Mouse (Mus musculus) left cerebral cortex, adult 2 months (tissue): ENCODE results near the gene G530012D18Rik. TPM values are rescaled to one million over a fixed set of nuclear protein-coding genes. Genes with fewer than 3 reads are reported as not detected.
"Not testable (repeated sequence)": the region's sequence is repeated elsewhere in the genome, so short reads cannot be mapped to it uniquely, and the experiment has no call there.

Experiments used
- DNase-seq, 2 experiments: peaks; one replicate each; pipeline ENCODE4 v3.0.0; 2021 to 2022; ENCODE audit warnings: low spot score in 2 of 2, mixed read lengths in 1 of 2; ENCODE audit errors: extremely low spot score in 1 of 2
- H3K27ac ChIP-seq: fragments of 200-600 bp; 2 replicates; pipeline ENCODE4 v1.8.1; 2022
- H3K4me3 ChIP-seq: fragments of 200-600 bp; 2 replicates; pipeline ENCODE4 v1.8.1; 2022
- intact Hi-C: fragments of 180-260 bp; cut with DNase I; formaldehyde crosslinking; loops from one replicate; pipeline ENCODE4 v1.15.1; 2025
- total RNA-seq, 2 experiments: library from RNA; stranded (reverse); gene quantifications; 2 replicates each; pipeline ENCODE4 v1.2.3; 2021

Gene G530012D18Rik
- total RNA-seq, 2 experiments from 2014 or later: not detected

GRCm38 (mm10) chr1:85600078-85600477 lies 24.6 kb downstream of the G530012D18Rik start, which contains the start of gene Sp140:
TSS of gene Sp140 (plus strand) at chr1:85600378.
- intact Hi-C loops, H3K27ac ChIP-seq, H3K4me3 ChIP-seq, DNase-seq: not testable (repeated sequence)

- DNase-seq, H3K27ac ChIP-seq, H3K4me3 ChIP-seq, intact Hi-C loops: not testable (repeated sequence)
Measured at GRCm38 (mm10) chr1:85600794-85601193, 25.3 kb downstream of the G530012D18Rik start.

- intact Hi-C loops, H3K27ac ChIP-seq, H3K4me3 ChIP-seq, DNase-seq: not testable (repeated sequence)
Measured at GRCm38 (mm10) chr1:85604341-85604740, 28.9 kb downstream of the G530012D18Rik start.

- DNase-seq, H3K4me3 ChIP-seq, intact Hi-C loops, H3K27ac ChIP-seq: not testable (repeated sequence)
Measured at GRCm38 (mm10) chr1:85608361-85608760, 32.9 kb downstream of the G530012D18Rik start.

- intact Hi-C loops, H3K4me3 ChIP-seq, DNase-seq, H3K27ac ChIP-seq: not testable (repeated sequence)
Measured at GRCm38 (mm10) chr1:85610581-85610980, 35.1 kb downstream of the G530012D18Rik start.

GRCm38 (mm10) chr1:85615096-85615495 lies 39.6 kb downstream of the G530012D18Rik start:
- H3K4me3 ChIP-seq, DNase-seq, intact Hi-C loops, H3K27ac ChIP-seq: not testable (repeated sequence)

GRCm38 (mm10) chr1:85615819-85616218 lies 40.3 kb downstream of the G530012D18Rik start:
- H3K27ac ChIP-seq, intact Hi-C loops, DNase-seq, H3K4me3 ChIP-seq: not testable (repeated sequence)

GRCm38 (mm10) chr1:85617161-85617560 lies 41.7 kb downstream of the G530012D18Rik start:
- DNase-seq, H3K4me3 ChIP-seq, intact Hi-C loops, H3K27ac ChIP-seq: not testable (repeated sequence)

GRCm38 (mm10) chr1:85618689-85619088 lies 43.2 kb downstream of the G530012D18Rik start:
- not testable (repeated sequence) for H3K4me3 ChIP-seq

More at GRCm38 (mm10) chr1:85618689-85619088, 43.2 kb downstream of the G530012D18Rik start:
- DNase-seq, intact Hi-C loops, H3K27ac ChIP-seq: not testable (repeated sequence)

Other genes starting within 250 kb of the G530012D18Rik start
- gene Sp110, start 23.1 kb downstream of the G530012D18Rik start, total RNA-seq: 1 to 10 TPM in 1 of 2 experiments, under 1 TPM in 1; 0.70 to 1.7 TPM
- gene Sp140, start 24.7 kb downstream of the G530012D18Rik start, total RNA-seq: under 1 TPM; 0.47 to 0.93 TPM
- 1 to 10 TPM; 2.6 to 3.0 TPM for gene Sp100, start 74.3 kb downstream of the G530012D18Rik start, total RNA-seq
- gene A630001G21Rik, start 203.0 kb downstream of the G530012D18Rik start, total RNA-seq: not detected
- gene Cab39, start 217.8 kb downstream of the G530012D18Rik start, total RNA-seq: 100 to 1,000 TPM; 149 to 175 TPM